Mouse (Mus musculus): ENCODE measurements around the gene Gmeb1.

DNA sequence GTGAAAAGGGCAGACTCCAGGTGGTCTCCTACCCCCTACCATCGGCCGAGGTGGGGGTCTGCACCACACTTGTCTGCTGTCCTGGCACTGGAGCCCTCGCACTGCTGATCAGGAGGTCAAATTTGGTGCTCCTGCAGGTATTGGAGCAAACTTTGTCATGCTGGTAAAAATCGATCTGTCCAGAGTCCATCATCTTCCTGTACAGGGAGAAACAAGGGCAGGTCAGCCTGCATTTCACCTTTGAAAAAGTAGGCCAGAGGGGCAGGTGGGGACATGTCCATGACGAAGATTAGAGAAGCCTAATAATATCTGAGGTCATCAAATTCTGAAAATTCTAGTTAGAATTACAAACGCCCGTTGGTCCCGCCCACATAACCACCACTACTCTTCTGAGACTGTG, 26.7 kb downstream of the Gmeb1 start:
- no peak for TF ChIP-seq POLR2A (IDR thresholded peaks at IDR 0.05; ENCODE audit: low read depth, low read length)
- no peak for TF ChIP-seq CTCF (conservative IDR thresholded peaks at IDR 0.05; ENCODE audit: insufficient read depth, insufficient read length, low read depth, low read length)

Data from kidney, adult 2 months (tissue).